Mouse (Mus musculus): ENCODE results near the gene Tssk3. TPM values are rescaled to one million over a fixed set of nuclear protein-coding genes. Genes with fewer than 3 reads are reported as not detected.

Gene Tssk3
- polyA plus RNA-seq, 1 experiment from 2014 or later, result not detected

- Histone ChIP-seq H3K36me3 (ENCODE audit: control insufficient read depth, insufficient read depth, low read length) (no peaks in the 10 kb centered on the region), H3K4me1 (ENCODE audit: control insufficient read depth, insufficient read depth, low read length) (peaks cover 16% of the 10 kb centered on the region), H3K27me3 (ENCODE audit: control insufficient read depth, insufficient read depth, low read length) (peaks cover 11% of the 10 kb centered on the region), H3K27ac (ENCODE audit: low read depth, low read length) (no peak overlapping the region; the same call in 1 of the 2 replicates), H3K4me2 (ENCODE audit: low read depth) (no peak overlapping the region), H3K4me3 (ENCODE audit: low read depth, low read length) (no peak overlapping the region), H3K9ac (ENCODE audit: low read length) (no peak overlapping the region), H3K9me3 (ENCODE audit: control insufficient read depth, low read length) (no peaks in the 10 kb centered on the region)
- DNase-seq (ENCODE audit: low spot score) (no peak), ATAC-seq (ENCODE audit: insufficient read depth, low FRiP score, low TSS enrichment) (no peak)
- WGBS, result 35% methylated on average over 16 of the region's 16 CpGs
These were observed 5.1 kb upstream of the Tssk3 start for GRCm38 (mm10) chr4:129495672-129496562.

GRCm38 (mm10) chr4:129494681-129495080, 3.9 kb upstream of the Tssk3 start:
- Histone ChIP-seq H3K4me3 (ENCODE audit: low read depth, low read length) (no peak overlapping the region), H3K9me3 (ENCODE audit: control insufficient read depth, low read length) (no peaks in the 10 kb centered on the region), H3K36me3 (ENCODE audit: control insufficient read depth, insufficient read depth, low read length) (no peaks in the 10 kb centered on the region), H3K4me2 (ENCODE audit: low read depth) (no peak overlapping the region), H3K27me3 (ENCODE audit: control insufficient read depth, insufficient read depth, low read length) (peaks cover 15% of the 10 kb centered on the region), H3K4me1 (ENCODE audit: control insufficient read depth, insufficient read depth, low read length) (peaks cover 16% of the 10 kb centered on the region), H3K27ac (ENCODE audit: low read depth, low read length) (no peak overlapping the region), H3K9ac (ENCODE audit: low read length) (no peak overlapping the region)
- DNase-seq (ENCODE audit: low spot score) (no peak), ATAC-seq (ENCODE audit: insufficient read depth, low FRiP score, low TSS enrichment) (no peak)
- WGBS, result 78% methylated on average over 7 of the region's 7 CpGs

- Histone ChIP-seq H3K9ac (ENCODE audit: low read length) (no peak overlapping the region), H3K4me1 (ENCODE audit: control insufficient read depth, insufficient read depth, low read length) (no peaks in the 10 kb centered on the region), H3K4me2 (ENCODE audit: low read depth) (no peak overlapping the region), H3K27ac (ENCODE audit: low read depth, low read length) (no peak overlapping the region), H3K4me3 (ENCODE audit: low read depth, low read length) (no peak overlapping the region), H3K36me3 (ENCODE audit: control insufficient read depth, insufficient read depth, low read length) (peaks cover 6% of the 10 kb centered on the region), H3K9me3 (ENCODE audit: control insufficient read depth, low read length) (no peaks in the 10 kb centered on the region), H3K27me3 (ENCODE audit: control insufficient read depth, insufficient read depth, low read length) (no peaks in the 10 kb centered on the region)
- ATAC-seq (ENCODE audit: insufficient read depth, low FRiP score, low TSS enrichment) (no peak), DNase-seq (ENCODE audit: low spot score) (no peak)
- 100% methylated on average over 1 of the region's 1 CpGs for WGBS
These were observed 9.7 kb downstream of the Tssk3 start for GRCm38 (mm10) chr4:129481090-129481489.

DNA sequence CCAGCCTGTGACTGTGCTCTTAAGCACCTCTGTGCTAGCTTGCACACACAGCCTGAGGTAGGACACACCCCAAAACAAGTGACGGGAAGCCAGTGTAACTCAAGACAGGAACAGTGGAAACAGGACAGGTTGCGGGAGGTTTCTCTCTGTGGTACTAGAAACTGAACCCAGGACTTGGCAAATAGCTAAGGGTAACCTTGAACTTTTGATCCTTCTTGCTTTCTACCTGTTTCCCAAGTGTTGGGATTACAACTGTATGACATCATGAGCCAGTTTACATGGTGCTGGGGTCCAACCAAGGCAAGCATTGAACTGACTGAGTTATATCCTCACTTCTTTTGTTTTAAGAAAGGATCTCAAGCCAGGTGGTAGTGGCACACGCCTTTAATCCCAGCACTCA, 11.0 kb downstream of the Tssk3 start:
- whole genome bisulfite sequencing, result 90% methylated on average over 3 of the region's 3 CpGs
- Histone ChIP-seq H3K4me1 (ENCODE audit: control insufficient read depth, insufficient read depth, low read length) (no peaks in the 10 kb centered on the region), H3K4me3 (ENCODE audit: low read depth, low read length) (no peak overlapping the region), H3K9ac (ENCODE audit: low read length) (no peak overlapping the region), H3K27me3 (ENCODE audit: control insufficient read depth, insufficient read depth, low read length) (no peaks in the 10 kb centered on the region), H3K36me3 (ENCODE audit: control insufficient read depth, insufficient read depth, low read length) (peaks cover 6% of the 10 kb centered on the region; the same call in 1 of the 2 replicates), H3K9me3 (ENCODE audit: control insufficient read depth, low read length) (no peaks in the 10 kb centered on the region), H3K4me2 (ENCODE audit: low read depth) (no peak overlapping the region), H3K27ac (ENCODE audit: low read depth, low read length) (no peak overlapping the region)
- DNase-seq (ENCODE audit: low spot score), result no peak
- ATAC-seq (ENCODE audit: insufficient read depth, low FRiP score, low TSS enrichment), result no peak

DNA sequence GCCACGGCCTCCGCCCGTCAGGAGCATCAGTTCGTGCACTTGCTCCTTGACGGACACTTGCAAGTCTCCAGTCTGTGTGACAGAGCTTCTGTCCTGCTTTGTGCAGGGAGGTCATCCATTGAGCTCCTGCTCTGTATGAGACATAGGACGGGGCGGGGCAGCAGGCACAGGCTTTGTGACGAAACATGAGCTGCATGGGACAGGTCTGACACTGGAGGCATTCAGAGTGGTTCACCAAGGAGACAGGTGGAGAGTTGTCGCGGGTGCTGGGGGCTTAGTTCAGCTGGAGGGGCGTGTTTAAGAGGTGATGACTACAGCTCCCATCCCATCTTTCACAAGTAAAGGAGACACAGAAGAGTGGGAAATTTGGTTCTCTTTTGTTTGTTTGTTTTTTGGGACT, 14.8 kb downstream of the Tssk3 start:
- H3K9me3 ChIP-seq (ENCODE audit: control insufficient read depth, low read length), result no peaks in the 10 kb centered on the region
- no peak overlapping the region for H3K27ac ChIP-seq (ENCODE audit: low read depth, low read length)
- no peak for ATAC-seq (ENCODE audit: insufficient read depth, low FRiP score, low TSS enrichment)
- no peak overlapping the region for H3K4me2 ChIP-seq (ENCODE audit: low read depth)
- H3K4me1 ChIP-seq (ENCODE audit: control insufficient read depth, insufficient read depth, low read length), result no peaks in the 10 kb centered on the region
- no peak overlapping the region for H3K9ac ChIP-seq (ENCODE audit: low read length)
- H3K27me3 ChIP-seq (ENCODE audit: control insufficient read depth, insufficient read depth, low read length), result no peaks in the 10 kb centered on the region
- 90% methylated on average over 11 of the region's 11 CpGs for WGBS
- no peak for DNase-seq (ENCODE audit: low spot score)
- no peak overlapping the region for H3K4me3 ChIP-seq (ENCODE audit: low read depth, low read length)
- H3K36me3 ChIP-seq (ENCODE audit: control insufficient read depth, insufficient read depth, low read length), result peaks cover 24% of the 10 kb centered on the region

GRCm38 (mm10) chr4:129464286-129464815, 26.5 kb downstream of the Tssk3 start:
- Histone ChIP-seq H3K9me3 (ENCODE audit: control insufficient read depth, low read length) (no peaks in the 10 kb centered on the region), H3K4me3 (ENCODE audit: low read depth, low read length) (no peak overlapping the region), H3K4me1 (ENCODE audit: control insufficient read depth, insufficient read depth, low read length) (peaks cover 6% of the 10 kb centered on the region; the same call in 1 of the 2 replicates), H3K4me2 (ENCODE audit: low read depth) (no peak overlapping the region), H3K27ac (ENCODE audit: low read depth, low read length) (no peak overlapping the region), H3K27me3 (ENCODE audit: control insufficient read depth, insufficient read depth, low read length) (no peaks in the 10 kb centered on the region), H3K36me3 (ENCODE audit: control insufficient read depth, insufficient read depth, low read length) (peaks cover 5% of the 10 kb centered on the region), H3K9ac (ENCODE audit: low read length) (no peak overlapping the region)
- ATAC-seq (ENCODE audit: insufficient read depth, low FRiP score, low TSS enrichment) (no peak), DNase-seq (ENCODE audit: low spot score) (no peak)
- WGBS, result 83% methylated on average over 4 of the region's 4 CpGs

GRCm38 (mm10) chr4:129463097-129464059, 27.4 kb downstream of the Tssk3 start:
- DNase-seq (ENCODE audit: low spot score) (no peak), ATAC-seq (ENCODE audit: insufficient read depth, low FRiP score, low TSS enrichment) (no peak)
- H3K27me3 ChIP-seq (ENCODE audit: control insufficient read depth, insufficient read depth, low read length), result no peaks in the 10 kb centered on the region
- no peak overlapping the region for H3K4me2 ChIP-seq (ENCODE audit: low read depth)
- H3K4me1 ChIP-seq (ENCODE audit: control insufficient read depth, insufficient read depth, low read length), result peaks cover 6% of the 10 kb centered on the region; the same call in 1 of the 2 replicates
- no peaks in the 10 kb centered on the region for H3K9me3 ChIP-seq (ENCODE audit: control insufficient read depth, low read length)
- no peak overlapping the region for H3K27ac ChIP-seq (ENCODE audit: low read depth, low read length)
- H3K36me3 ChIP-seq (ENCODE audit: control insufficient read depth, insufficient read depth, low read length), result peaks cover 5% of the 10 kb centered on the region
- H3K9ac ChIP-seq (ENCODE audit: low read length), result no peak overlapping the region
- no peak overlapping the region for H3K4me3 ChIP-seq (ENCODE audit: low read depth, low read length)
- 85% methylated on average over 24 of the region's 24 CpGs for WGBS

GRCm38 (mm10) chr4:129462118-129462517, 28.7 kb downstream of the Tssk3 start:
- peaks cover 6% of the 10 kb centered on the region; the same call in 1 of the 2 replicates for H3K4me1 ChIP-seq (ENCODE audit: control insufficient read depth, insufficient read depth, low read length)
- no peak for DNase-seq (ENCODE audit: low spot score)
- peaks cover 3% of the 10 kb centered on the region for H3K36me3 ChIP-seq (ENCODE audit: control insufficient read depth, insufficient read depth, low read length)
- ATAC-seq (ENCODE audit: insufficient read depth, low FRiP score, low TSS enrichment), result no peak
- H3K27ac ChIP-seq (ENCODE audit: low read depth, low read length), result no peak overlapping the region
- peak overlapping the region; percentile 66 for H3K9ac ChIP-seq (ENCODE audit: low read length)
- H3K4me2 ChIP-seq (ENCODE audit: low read depth), result peak overlapping the region; percentile 69
- H3K4me3 ChIP-seq (ENCODE audit: low read depth, low read length), result peak overlapping the region; percentile 95
- WGBS, result 48% methylated on average over 3 of the region's 3 CpGs
- no peaks in the 10 kb centered on the region for H3K27me3 ChIP-seq (ENCODE audit: control insufficient read depth, insufficient read depth, low read length)
- no peaks in the 10 kb centered on the region for H3K9me3 ChIP-seq (ENCODE audit: control insufficient read depth, low read length)
